Mouse (Mus musculus) MEL (cell line): ENCODE measurements around the gene Trim46. TPM values are rescaled to one million over a fixed set of nuclear protein-coding genes. Genes with fewer than 3 reads are reported as not detected.
A peak's percentile ranks its signal among the peaks of the same experiment; 100 is the strongest.

Experiments
- DNase-seq: peaks from one replicate; pipeline ENCODE4 v3.0.0; 2011; ENCODE audit warnings: low read depth, low spot score
- H3K27ac ChIP-seq: 2 replicates; pipeline ENCODE4 v1.5.1; 2012; ENCODE audit warnings: low read depth, mild to moderate bottlenecking, control low read depth, low read length, moderate library complexity; ENCODE audit not compliant: control insufficient read depth
- H3K27me3 ChIP-seq, 2 experiments: fragments of 150-350 bp in 1 of 2; sonication (generic) in 1 of 2; 2 replicates each; pipeline ENCODE4 v1.6.1; 2012; ENCODE audit warnings: low read length in 2 of 2, mild to moderate bottlenecking in 2 of 2, improper control_type of control experiment in 1 of 2, moderate library complexity in 1 of 2; ENCODE audit not compliant: insufficient read depth in 2 of 2, control insufficient read depth in 1 of 2
- H3K36me3 ChIP-seq, 2 experiments: 2 replicates each; pipeline ENCODE4 v1.6.1; 2012 to 2014; ENCODE audit warnings: low read length in 2 of 2, improper control_type of control experiment in 1 of 2, inconsistent platforms in 1 of 2, mild to moderate bottlenecking in 1 of 2; ENCODE audit not compliant: insufficient read depth in 2 of 2, control insufficient read depth in 1 of 2
- H3K4me1 ChIP-seq, 2 experiments: fragments of 150-350 bp in 1 of 2; sonication (generic) in 1 of 2; 2 replicates each; pipeline ENCODE4 v1.6.1; 2012; ENCODE audit warnings: low read length in 2 of 2, improper control_type of control experiment in 1 of 2, mild to moderate bottlenecking in 1 of 2; ENCODE audit not compliant: insufficient read depth in 2 of 2, control insufficient read depth in 1 of 2
- H3K4me3 ChIP-seq, 2 experiments: fragments of 150-350 bp in 1 of 2; sonication (generic) in 1 of 2; 2 replicates each; pipeline ENCODE4 v1.5.1; 2012; ENCODE audit warnings: low read depth in 2 of 2, low read length in 2 of 2, mild to moderate bottlenecking in 2 of 2, moderate library complexity in 2 of 2, control low read depth in 1 of 2, improper control_type of control experiment in 1 of 2; ENCODE audit not compliant: control insufficient read depth in 1 of 2, insufficient read depth in 1 of 2
- H3K79me2 ChIP-seq: 2 replicates; pipeline ENCODE4 v1.6.1; 2012; ENCODE audit warnings: mild to moderate bottlenecking, low read length, moderate library complexity; ENCODE audit not compliant: control insufficient read depth, poor library complexity, insufficient read depth
- H3K9ac ChIP-seq: 2 replicates; pipeline ENCODE4 v1.6.1; 2012; ENCODE audit warnings: low read depth, mild to moderate bottlenecking, control low read depth, low read length, moderate library complexity; ENCODE audit not compliant: control insufficient read depth, poor library complexity, severe bottlenecking
- H3K9me3 ChIP-seq: fragments of 150-350 bp; sonication (generic); replicated peaks from 2 replicates; pipeline ENCODE4 v1.6.1; 2012; ENCODE audit warnings: mild to moderate bottlenecking, low read length, improper control_type of control experiment, moderate library complexity; ENCODE audit not compliant: insufficient read depth
- BHLHE40 ChIP-seq: IDR thresholded peaks from 2 replicates; pipeline ENCODE4 v1.6.1; 2012; ENCODE audit warnings: low read depth, mild to moderate bottlenecking, inconsistent platforms, low read length, improper control_type of control experiment, borderline replicate concordance
- CHD2 ChIP-seq: IDR thresholded peaks from 2 replicates; pipeline ENCODE4 v1.6.1; 2011; ENCODE audit warnings: low read length, improper control_type of control experiment
- KAT2A ChIP-seq: conservative IDR thresholded peaks from 2 replicates; pipeline ENCODE4 v1.6.1; 2012; ENCODE audit warnings: low read depth, low read length, improper control_type of control experiment, inconsistent platforms
- MAZ ChIP-seq: IDR thresholded peaks from 2 replicates; pipeline ENCODE4 v1.6.1; 2012; ENCODE audit warnings: low read depth, mild to moderate bottlenecking, inconsistent platforms, low read length, improper control_type of control experiment
- MYB ChIP-seq: IDR thresholded peaks from 2 replicates; pipeline ENCODE4 v1.6.1; 2011; ENCODE audit warnings: mild to moderate bottlenecking, low read depth, low read length, improper control_type of control experiment
- NELFE ChIP-seq: IDR thresholded peaks from 2 replicates; pipeline ENCODE4 v1.6.1; 2011; ENCODE audit warnings: low read depth, low read length, improper control_type of control experiment
- POLR2AphosphoS2 ChIP-seq: IDR thresholded peaks from 2 replicates; pipeline ENCODE4 v1.6.1; 2011; ENCODE audit warnings: low read length, improper control_type of control experiment
- POLR2AphosphoS5 ChIP-seq: IDR thresholded peaks from 2 replicates; pipeline ENCODE4 v1.6.1; 2012; ENCODE audit warnings: low read depth, borderline replicate concordance, mild to moderate bottlenecking, inconsistent platforms, low read length, moderate library complexity, mixed read lengths
- RAD21 ChIP-seq: IDR thresholded peaks from 2 replicates; pipeline ENCODE4 v1.6.1; 2011; ENCODE audit warnings: mild to moderate bottlenecking, low read depth, low read length, improper control_type of control experiment
- SIN3A ChIP-seq: IDR thresholded peaks from 2 replicates; pipeline ENCODE4 v1.6.1; 2012; ENCODE audit warnings: low read length, improper control_type of control experiment, inconsistent platforms
- TCF12 ChIP-seq: IDR thresholded peaks from 2 replicates; pipeline ENCODE4 v1.6.1; 2014; ENCODE audit warnings: low read depth, mild to moderate bottlenecking, inconsistent platforms, low read length, improper control_type of control experiment, moderate library complexity
- USF2 ChIP-seq, 2 experiments: IDR thresholded peaks; 2 replicates each; pipeline ENCODE4 v1.6.1; 2011 to 2012; ENCODE audit warnings: improper control_type of control experiment in 2 of 2, low read length in 2 of 2, borderline replicate concordance in 1 of 2, inconsistent platforms in 1 of 2, low read depth in 1 of 2, mild to moderate bottlenecking in 1 of 2; ENCODE audit not compliant: insufficient read depth in 1 of 2
- ZKSCAN1 ChIP-seq: IDR thresholded peaks from 2 replicates; pipeline ENCODE4 v1.6.1; 2012; ENCODE audit warnings: low read depth, mild to moderate bottlenecking, inconsistent platforms, low read length, improper control_type of control experiment, moderate library complexity
- ZMIZ1 ChIP-seq: IDR thresholded peaks from 2 replicates; pipeline ENCODE4 v1.6.1; 2012; ENCODE audit warnings: low read depth, mild to moderate bottlenecking, inconsistent platforms, low read length, improper control_type of control experiment, moderate library complexity
- polyA plus RNA-seq, 2 experiments: library from polyadenylated mRNA; stranded (reverse) in 1 of 2; unstranded in 1 of 2; fragments of >175 nt in 1 of 2; fragments of >200 nt in 1 of 2; gene quantifications; 2 replicates each; pipeline versions ENCODE4 v1.2.1 to v1.2.4; 2012; ENCODE audit warnings: low replicate concordance in 2 of 2, low read depth in 1 of 2; ENCODE audit not compliant: insufficient read length in 2 of 2, insufficient read depth in 1 of 2, missing spikeins in 1 of 2
- total RNA-seq: library from RNA; depleted of rRNA; stranded (reverse); fragments of 300-350 nt; gene quantifications from 2 replicates; pipeline ENCODE4 v1.2.3, GENCODE M21; 2012

Trim46 gene
- total and polyA plus RNA-seq, 3 experiments, result 3.3 to 7.7 TPM; not detected in 1

GRCm38 (mm10) chr3:89226900-89227299 is 19.2 kb downstream of the Trim46 start, which contains the start of gene Mtx1:
Gene Mtx1, minus strand, starts transcription at chr3:89227088.
- TF ChIP-seq SIN3A (no peak), POLR2AphosphoS5 (no peak), RAD21 (no peak), TCF12 (no peak), MYB (no peak), NELFE (no peak), MAZ (no peak), CHD2 (no peak)
- TF ChIP-seq, all 39 proteins: peak for 0
- Histone ChIP-seq H3K9ac (peak within 1 kb of the TSS; percentile 11), H3K79me2 (no peaks in the 10 kb centered on the region), H3K27me3 (no peaks in the 10 kb centered on the region), H3K4me3 (peak within 1 kb of the TSS; percentile 65 to 83), H3K36me3 (peaks cover 0 to 2% of the 10 kb centered on the region in 2 experiments; a peak in 1 of 4 replicates), H3K27ac (no peak within 1 kb of the TSS), H3K9me3 (no peaks in the 10 kb centered on the region), H3K4me1 (peaks cover 2 to 8% of the 10 kb centered on the region in 2 experiments; a peak in 3 of 4 replicates)
- no peak for DNase-seq

DNA sequence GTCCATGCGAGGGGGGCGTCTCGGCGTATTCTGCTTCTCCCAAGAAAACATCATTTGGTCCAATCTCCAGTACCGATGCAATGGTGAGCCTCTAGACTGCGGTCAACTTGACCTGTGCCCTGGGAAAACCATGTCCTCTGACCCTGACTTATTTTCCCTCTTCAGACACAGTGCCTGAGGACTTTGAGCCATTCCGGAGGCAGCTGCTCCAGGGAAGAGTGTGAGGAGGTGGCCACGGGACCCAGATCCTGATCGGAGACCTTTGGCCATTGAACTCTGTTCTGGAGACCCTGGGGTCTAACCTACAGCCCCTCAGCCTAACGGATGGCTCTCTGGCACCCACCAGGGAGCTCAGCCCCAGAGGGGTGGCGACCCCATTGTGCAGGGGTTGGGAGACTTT is 19.7 kb downstream of the Trim46 start:
- no peak for TF ChIP-seq KAT2A
- TF ChIP-seq POLR2AphosphoS5, result no peak
- no peak for TF ChIP-seq POLR2AphosphoS2
- TF ChIP-seq USF2 (IDR thresholded peaks at IDR 0.05; ENCODE audit: borderline replicate concordance in 1 of 2, insufficient read depth in 1 of 2, low read depth in 1 of 2, low read length in 2 of 2), result no peak
- no peak for DNase-seq

DNA sequence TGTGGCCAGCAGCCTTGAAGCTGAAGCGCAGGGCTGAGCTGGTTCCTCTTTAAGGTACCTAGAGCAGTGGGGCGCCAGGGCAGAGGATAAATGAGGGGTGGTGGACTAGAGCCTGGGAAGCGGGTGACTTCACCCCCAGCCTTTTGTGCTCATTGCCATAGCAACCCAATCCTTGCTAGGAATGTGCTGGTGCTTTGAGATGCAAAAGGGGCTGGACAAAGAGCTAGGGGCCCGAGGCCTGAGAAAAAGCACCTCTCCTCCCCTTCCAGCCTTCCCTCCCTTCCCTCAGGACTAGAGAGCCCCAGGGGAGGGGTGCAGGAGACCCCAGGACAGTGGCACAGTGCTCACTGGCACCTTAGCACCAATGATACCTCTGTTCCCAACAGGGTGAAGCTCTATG is 20.2 kb downstream of the Trim46 start:
- Histone ChIP-seq H3K9ac (no peak overlapping the region), H3K36me3 (peaks cover 0 to 2% of the 10 kb centered on the region in 2 experiments; a peak in 1 of 4 replicates), H3K4me1 (peaks cover 2 to 8% of the 10 kb centered on the region in 2 experiments; a peak in 3 of 4 replicates), H3K9me3 (no peaks in the 10 kb centered on the region), H3K4me3 (no peak overlapping the region), H3K27ac (no peak overlapping the region), H3K79me2 (no peaks in the 10 kb centered on the region), H3K27me3 (no peaks in the 10 kb centered on the region)
- no peak for TF ChIP-seq BHLHE40
- no peak for TF ChIP-seq ZMIZ1
- no peak for TF ChIP-seq ZKSCAN1
- no peak for DNase-seq

More for the DNA sequence above, 19.7 kb downstream of the Trim46 start:
- Histone ChIP-seq H3K4me1 (peaks cover 2 to 8% of the 10 kb centered on the region in 2 experiments; a peak in 3 of 4 replicates), H3K9ac (no peak overlapping the region), H3K9me3 (no peaks in the 10 kb centered on the region), H3K27ac (no peak overlapping the region), H3K36me3 (peaks cover 0 to 2% of the 10 kb centered on the region in 2 experiments; a peak in 1 of 4 replicates), H3K27me3 (no peaks in the 10 kb centered on the region), H3K79me2 (no peaks in the 10 kb centered on the region), H3K4me3 (no peak overlapping the region)
